Mouse (Mus musculus) T-cell, adult 2 months (primary cell): ENCODE data around the gene Ccn2.
"Not testable (repeated sequence)": the region's sequence is repeated elsewhere in the genome, so short reads cannot be mapped to it uniquely, and the experiment has no call there.

ENCODE experiments used
- DNase-seq: peaks from one replicate; pipeline ENCODE4 v3.0.0; 2022; ENCODE audit warnings: low spot score

Ccn2 gene

GRCm38 (mm10) chr10:24603727-24604126 is 8.5 kb downstream of the Ccn2 start:
- no peak for DNase-seq

DNA sequence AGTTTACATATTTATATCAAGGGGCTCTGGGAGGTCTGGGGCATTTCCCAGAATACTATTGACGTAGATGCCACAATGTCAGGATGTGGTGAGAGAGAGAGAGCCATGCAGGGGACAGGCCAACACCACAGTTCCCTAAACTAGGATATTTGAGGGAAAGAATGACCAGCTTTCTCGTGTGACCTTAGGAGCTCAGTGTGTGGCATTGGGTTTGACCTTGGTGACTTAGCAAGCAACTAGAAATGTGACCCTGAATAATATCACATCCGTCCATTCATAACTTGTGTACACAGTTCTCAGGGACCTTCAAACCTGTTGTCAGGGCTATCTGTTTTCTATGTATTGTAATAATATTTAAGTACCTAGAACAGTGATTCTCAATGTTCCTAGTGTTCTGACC is 13.9 kb downstream of the Ccn2 start:
- no peak for DNase-seq

- DNase-seq = no peak
These were observed 14.5 kb downstream of the Ccn2 start for GRCm38 (mm10) chr10:24609766-24610165.

DNA sequence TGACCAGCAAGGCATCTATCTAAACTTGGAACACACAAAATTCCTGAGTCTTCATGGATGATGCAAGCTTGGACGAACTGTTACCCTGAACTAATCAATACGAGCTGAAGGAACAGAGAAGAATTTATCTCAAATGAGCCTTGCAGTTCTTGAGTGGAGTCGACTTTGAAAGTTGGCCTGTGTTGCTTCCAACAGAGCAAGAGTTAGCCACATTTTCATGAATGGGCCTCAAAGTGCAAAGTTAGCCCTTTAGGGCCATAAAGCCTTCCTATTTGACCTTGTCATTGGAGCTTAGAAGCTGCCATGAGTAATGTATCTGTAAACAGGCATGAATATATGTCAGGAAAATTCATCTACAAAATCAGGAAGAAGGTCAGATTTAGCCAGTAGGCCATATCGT is 19.5 kb downstream of the Ccn2 start:
- no peak for DNase-seq

DNA sequence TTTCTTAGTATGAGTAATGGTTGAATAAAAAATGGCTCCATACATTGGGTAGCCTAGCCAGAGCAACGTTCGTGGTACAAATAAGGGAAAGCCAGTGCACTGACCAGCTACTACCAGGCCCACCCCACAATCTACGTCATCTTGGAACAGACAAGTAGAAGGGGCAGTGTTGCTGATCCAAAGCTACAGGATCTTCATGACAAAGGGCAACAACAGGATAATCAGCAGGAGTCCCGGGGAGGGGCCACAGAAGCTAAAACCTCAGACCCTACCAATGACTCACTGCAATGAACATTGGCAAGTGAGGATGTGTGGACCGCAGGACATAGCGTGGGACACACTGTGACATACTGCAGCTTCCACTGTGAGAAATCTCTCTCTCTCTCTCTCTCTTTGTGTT is 20.6 kb downstream of the Ccn2 start:
- no peak for DNase-seq

- DNase-seq = not testable (repeated sequence)
These were observed 21.3 kb downstream of the Ccn2 start for GRCm38 (mm10) chr10:24616572-24616971.

GRCm38 (mm10) chr10:24621572-24621971 is 26.3 kb downstream of the Ccn2 start:
- peak; percentile 46 for DNase-seq

GRCm38 (mm10) chr10:24622586-24622985 is 27.3 kb downstream of the Ccn2 start:
- peak; percentile 81 for DNase-seq

DNA sequence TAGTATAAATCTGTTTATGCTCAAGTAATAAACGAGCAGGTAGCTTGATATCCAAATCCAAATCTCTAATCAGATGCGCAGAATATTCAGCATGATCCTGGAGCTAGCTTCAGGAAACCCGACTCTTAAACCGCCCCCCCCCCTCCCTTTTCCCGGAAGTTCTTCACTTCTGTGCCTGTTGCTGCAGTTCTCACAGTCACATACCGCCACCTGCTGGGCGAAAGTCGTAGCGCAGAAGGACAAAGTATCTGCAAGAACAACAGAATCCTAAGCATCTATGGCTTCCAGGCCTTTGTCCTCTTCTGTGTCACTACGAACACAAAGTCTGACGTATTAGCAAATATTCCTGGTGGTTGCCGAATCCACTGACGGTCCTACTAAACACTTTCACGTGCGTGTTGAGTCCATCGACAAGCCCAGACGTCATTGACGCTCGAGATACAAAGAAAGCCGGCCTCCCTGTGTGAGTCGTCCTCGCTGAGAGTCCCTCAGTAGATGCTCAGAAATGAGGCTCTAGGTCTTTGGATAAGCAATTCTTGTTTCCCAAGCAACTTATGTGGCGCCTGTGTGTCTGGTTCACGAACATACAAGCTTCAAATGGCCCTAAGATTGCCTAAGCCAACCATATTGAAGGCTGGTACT is 29.9 kb downstream of the Ccn2 start:
- peak; percentile 74 for DNase-seq

DNA sequence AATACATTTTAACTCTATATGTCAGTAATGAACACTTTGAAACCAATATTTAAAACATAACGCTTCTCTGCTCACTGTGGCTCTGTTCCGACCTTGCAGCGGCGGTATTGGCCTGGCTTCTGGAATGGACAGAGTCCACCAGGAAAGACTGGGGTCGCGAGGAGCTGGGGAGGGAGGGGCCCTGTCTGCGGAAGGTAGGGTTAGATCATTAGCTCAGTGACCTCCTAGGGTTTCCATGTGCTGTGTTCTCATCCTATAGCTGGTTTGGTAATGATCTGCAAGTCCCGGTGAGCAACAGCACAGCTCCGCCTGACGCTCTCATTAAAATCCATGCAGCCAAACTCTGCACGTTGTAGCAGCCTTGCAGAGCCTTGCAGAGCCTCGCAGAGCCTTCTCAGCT is 32.0 kb downstream of the Ccn2 start:
- DNase-seq = no peak

DNA sequence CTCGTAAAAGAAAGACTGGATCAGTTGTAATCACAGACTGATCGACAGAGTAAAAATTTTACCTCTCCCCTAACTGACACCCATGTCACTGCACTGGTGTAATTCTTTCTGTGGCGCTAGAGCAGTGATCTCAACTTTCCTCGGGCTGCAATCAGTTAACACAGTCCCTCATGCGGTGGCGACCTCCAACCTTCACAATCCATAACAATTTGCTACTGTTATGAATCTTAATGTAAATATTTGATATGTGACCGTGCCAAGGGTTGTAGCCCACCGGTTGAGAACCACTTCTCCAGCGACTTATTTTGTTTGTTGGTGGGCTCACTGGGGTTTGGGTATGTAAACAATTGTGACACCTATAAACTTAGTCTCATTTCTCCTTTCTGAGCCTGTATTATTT is 33.2 kb downstream of the Ccn2 start:
- DNase-seq = no peak

GRCm38 (mm10) chr10:24629086-24629720 is 34.0 kb downstream of the Ccn2 start:
- no peak for DNase-seq

- peak; percentile 64 for DNase-seq
These were observed 35.3 kb downstream of the Ccn2 start for GRCm38 (mm10) chr10:24630469-24631081.

- DNase-seq = no peak
These were observed 35.9 kb downstream of the Ccn2 start for GRCm38 (mm10) chr10:24631122-24631521.

DNA sequence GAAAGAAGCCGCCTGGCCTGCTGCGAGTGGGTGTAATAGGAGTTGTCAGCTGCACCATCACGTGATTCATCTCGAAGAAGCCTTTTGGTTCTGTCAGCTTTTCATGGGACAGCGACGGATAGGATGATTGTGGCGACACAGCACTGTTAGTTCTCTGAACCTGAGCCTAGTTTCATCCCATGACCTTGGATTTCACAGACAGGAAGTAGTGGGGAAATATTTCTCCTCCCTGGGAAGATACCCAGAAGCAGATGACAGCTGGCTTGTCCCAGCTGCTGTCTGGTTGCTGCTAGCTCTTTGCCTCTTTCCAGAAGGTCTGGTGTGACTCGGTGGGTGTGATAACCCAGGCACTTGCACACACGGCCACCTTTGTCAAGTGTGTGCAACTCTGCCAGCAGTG is 39.0 kb downstream of the Ccn2 start:
- DNase-seq = no peak

DNA sequence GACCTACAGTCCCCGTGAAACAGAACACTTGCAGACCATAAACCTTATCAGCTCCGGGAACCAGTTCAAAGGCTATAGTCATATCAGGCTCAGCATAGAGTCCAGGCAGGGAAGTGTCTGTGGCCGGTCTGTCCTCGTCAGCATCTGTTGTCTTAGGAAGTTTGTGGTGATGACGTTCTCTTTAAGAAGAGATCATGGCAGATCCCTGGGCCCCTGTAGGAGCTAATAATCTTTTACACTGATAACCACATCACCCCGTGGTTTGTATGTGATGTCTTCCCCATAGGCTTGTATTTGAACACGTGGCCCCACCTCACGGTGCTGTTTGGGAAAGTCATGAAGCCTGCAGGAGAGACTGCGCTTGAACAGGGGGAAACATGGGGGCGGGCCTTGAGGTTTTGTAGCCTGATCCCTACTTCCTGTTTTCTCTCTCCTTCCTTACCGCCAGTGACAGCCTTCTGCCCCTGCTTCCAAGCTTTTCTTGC is 40.1 kb downstream of the Ccn2 start:
- peak; percentile 27 for DNase-seq

GRCm38 (mm10) chr10:24635884-24636283 is 40.6 kb downstream of the Ccn2 start:
- DNase-seq = peak; percentile 72

- no peak for DNase-seq
These were observed 41.7 kb downstream of the Ccn2 start for GRCm38 (mm10) chr10:24636986-24637385.

GRCm38 (mm10) chr10:24638306-24639070 is 43.2 kb downstream of the Ccn2 start:
- no peak for DNase-seq

- DNase-seq = peak; percentile 66
These were observed 44.4 kb downstream of the Ccn2 start for GRCm38 (mm10) chr10:24639596-24639995.

DNA sequence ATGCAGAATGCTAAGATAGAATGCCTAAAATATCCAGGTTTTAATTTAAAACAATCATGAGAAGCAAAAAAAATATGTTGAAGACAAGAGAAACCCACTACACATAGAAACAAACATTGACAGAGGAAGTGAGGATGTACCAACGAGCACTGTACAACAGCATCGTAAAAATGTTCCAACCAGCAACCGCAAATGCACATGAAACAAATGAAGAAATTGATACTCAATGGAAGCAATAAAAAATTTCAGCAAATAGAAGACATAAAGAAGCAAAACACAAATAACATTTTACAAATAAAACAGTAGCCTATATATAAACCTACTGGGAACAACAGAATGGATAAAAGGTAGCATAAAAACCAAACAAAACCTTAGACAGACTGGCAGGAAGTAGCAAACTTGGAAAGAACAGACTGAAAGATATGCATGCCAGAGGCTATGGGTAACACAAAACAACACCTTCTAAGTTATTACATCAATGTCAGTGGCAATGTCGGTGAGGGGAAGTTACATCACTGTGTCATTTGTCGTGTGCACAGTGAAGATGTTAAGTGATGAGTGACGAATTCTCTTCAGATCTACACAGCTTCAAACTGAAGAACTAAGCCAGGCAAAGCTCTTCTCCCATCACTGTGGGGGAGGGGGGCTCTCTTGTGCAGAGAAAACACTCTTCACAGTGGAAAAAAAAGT is 45.1 kb downstream of the Ccn2 start:
- peak; percentile 72 for DNase-seq
